Mouse (Mus musculus) frontal cortex, postnatal 36 days (tissue): ENCODE measurements around the gene Vps13a.
"Not testable (repeated sequence)": the region's sequence is repeated elsewhere in the genome, so short reads cannot be mapped to it uniquely, and the experiment has no call there.

Experiments
- DNase-seq, 2 experiments: peaks; one replicate each; pipeline ENCODE4 v3.0.0; 2022; ENCODE audit warnings: low spot score in 2 of 2

Vps13a gene

GRCm38 (mm10) chr19:16780790-16781384 lies at the start of gene Vps13a:
Gene Vps13a (minus strand): TSS chr19:16780933.
- DNase-seq = peak; percentile 82 to 84

- no peak for DNase-seq
These were observed 46.9 kb upstream of the Vps13a start for GRCm38 (mm10) chr19:16827657-16828056.

- no peak for DNase-seq
These were observed 44.5 kb upstream of the Vps13a start for GRCm38 (mm10) chr19:16825228-16825627.

GRCm38 (mm10) chr19:16814848-16815247 lies 34.1 kb upstream of the Vps13a start:
- DNase-seq = no peak

GRCm38 (mm10) chr19:16813306-16813705 lies 32.6 kb upstream of the Vps13a start:
- DNase-seq = no peak

- DNase-seq = no peak
These were observed 31.4 kb upstream of the Vps13a start for GRCm38 (mm10) chr19:16812072-16812608.

GRCm38 (mm10) chr19:16805102-16805501 lies 24.4 kb upstream of the Vps13a start:
- DNase-seq = no peak

GRCm38 (mm10) chr19:16804578-16804977 lies 23.8 kb upstream of the Vps13a start:
- no peak for DNase-seq

GRCm38 (mm10) chr19:16802707-16803106 lies 22.0 kb upstream of the Vps13a start:
- peak; percentile 13 to 55 for DNase-seq

GRCm38 (mm10) chr19:16802123-16802522 lies 21.4 kb upstream of the Vps13a start:
- DNase-seq = no peak

- DNase-seq = no peak
These were observed 17.2 kb upstream of the Vps13a start for GRCm38 (mm10) chr19:16797923-16798322.

GRCm38 (mm10) chr19:16794486-16794885 lies 13.8 kb upstream of the Vps13a start:
- not testable (repeated sequence) for DNase-seq

- no peak for DNase-seq
These were observed 9.2 kb upstream of the Vps13a start for GRCm38 (mm10) chr19:16789930-16790329.

GRCm38 (mm10) chr19:16784879-16785278 lies 4.1 kb upstream of the Vps13a start:
- no peak for DNase-seq

- DNase-seq = no peak
These were observed 780 bp upstream of the Vps13a start for GRCm38 (mm10) chr19:16781406-16782019.

- DNase-seq = peak; percentile 32 to 39
These were observed 416 bp downstream of the Vps13a start for GRCm38 (mm10) chr19:16780251-16780783.

GRCm38 (mm10) chr19:16779786-16780185 lies 947 bp downstream of the Vps13a start:
- no peak for DNase-seq

GRCm38 (mm10) chr19:16779281-16779680 lies 1.5 kb downstream of the Vps13a start:
- no peak for DNase-seq

- no peak for DNase-seq
These were observed 2.2 kb downstream of the Vps13a start for GRCm38 (mm10) chr19:16778578-16778977.

- DNase-seq = no peak
These were observed 2.8 kb downstream of the Vps13a start for GRCm38 (mm10) chr19:16777901-16778300.

GRCm38 (mm10) chr19:16777391-16777790 lies 3.3 kb downstream of the Vps13a start:
- not testable (repeated sequence) for DNase-seq

GRCm38 (mm10) chr19:16773237-16774016 lies 7.3 kb downstream of the Vps13a start:
- DNase-seq = no peak
